Mouse (Mus musculus): ENCODE data around the gene Lmntd1. TPM values are rescaled to one million over a fixed set of nuclear protein-coding genes. Genes with fewer than 3 reads are reported as not detected.

The Lmntd1 gene
- polyA plus RNA-seq, 1 experiment: not detected

GRCm38 (mm10) chr6:145605203-145605602 is 8.9 kb downstream of the Lmntd1 start:
- 58% methylated on average over 3 of the region's 3 CpGs for whole genome bisulfite sequencing
- H3K4me3 ChIP-seq (ENCODE audit: low read depth, low read length): no peak overlapping the region
- no peak overlapping the region for H3K27ac ChIP-seq (ENCODE audit: insufficient read depth, low read depth, low read length)
- no peaks in the 10 kb centered on the region for H3K4me1 ChIP-seq (ENCODE audit: control insufficient read depth, insufficient read depth, insufficient read length, low read length)
- no peak for TF ChIP-seq CTCF (IDR thresholded peaks at IDR 0.05; ENCODE audit: extremely low read depth, insufficient read length, insufficient replicate concordance, low read depth, low read length)
- TF ChIP-seq POLR2A (IDR thresholded peaks at IDR 0.05; ENCODE audit: low read depth, low read length): no peak
- no peaks in the 10 kb centered on the region for H3K36me3 ChIP-seq (ENCODE audit: control insufficient read depth, insufficient read depth, low read length)
- H3K27me3 ChIP-seq (ENCODE audit: control insufficient read depth, insufficient read depth, low read length): no peaks in the 10 kb centered on the region

GRCm38 (mm10) chr6:145604648-145605047 is 9.5 kb downstream of the Lmntd1 start:
- WGBS: 45% methylated on average over 4 of the region's 4 CpGs

GRCm38 (mm10) chr6:145604126-145604525 is 10.0 kb downstream of the Lmntd1 start:
- H3K4me1 ChIP-seq (ENCODE audit: control insufficient read depth, insufficient read depth, insufficient read length, low read length): no peaks in the 10 kb centered on the region
- no peak overlapping the region for H3K27ac ChIP-seq (ENCODE audit: insufficient read depth, low read depth, low read length)
- no peak overlapping the region for H3K4me3 ChIP-seq (ENCODE audit: low read depth, low read length)
- WGBS: 64% methylated on average over 2 of the region's 2 CpGs
- no peak for TF ChIP-seq CTCF (IDR thresholded peaks at IDR 0.05; ENCODE audit: extremely low read depth, insufficient read length, insufficient replicate concordance, low read depth, low read length)
- H3K27me3 ChIP-seq (ENCODE audit: control insufficient read depth, insufficient read depth, low read length): no peaks in the 10 kb centered on the region
- H3K36me3 ChIP-seq (ENCODE audit: control insufficient read depth, insufficient read depth, low read length): no peaks in the 10 kb centered on the region

More at GRCm38 (mm10) chr6:145604648-145605047, 9.5 kb downstream of the Lmntd1 start:
- Histone ChIP-seq H3K27me3 (ENCODE audit: control insufficient read depth, insufficient read depth, low read length) (no peaks in the 10 kb centered on the region), H3K36me3 (ENCODE audit: control insufficient read depth, insufficient read depth, low read length) (no peaks in the 10 kb centered on the region), H3K4me1 (ENCODE audit: control insufficient read depth, insufficient read depth, insufficient read length, low read length) (no peaks in the 10 kb centered on the region), H3K4me3 (ENCODE audit: low read depth, low read length) (no peak overlapping the region), H3K27ac (ENCODE audit: insufficient read depth, low read depth, low read length) (no peak overlapping the region)
- TF ChIP-seq POLR2A (IDR thresholded peaks at IDR 0.05; ENCODE audit: low read depth, low read length) (no peak), CTCF (IDR thresholded peaks at IDR 0.05; ENCODE audit: extremely low read depth, insufficient read length, insufficient replicate concordance, low read depth, low read length) (no peak)

GRCm38 (mm10) chr6:145598794-145599555 is 15.1 kb downstream of the Lmntd1 start:
- no peaks in the 10 kb centered on the region for H3K4me1 ChIP-seq (ENCODE audit: control insufficient read depth, insufficient read depth, insufficient read length, low read length)
- no peaks in the 10 kb centered on the region for H3K36me3 ChIP-seq (ENCODE audit: control insufficient read depth, insufficient read depth, low read length)
- 38% methylated on average over 11 of the region's 11 CpGs for WGBS
- no peaks in the 10 kb centered on the region for H3K27me3 ChIP-seq (ENCODE audit: control insufficient read depth, insufficient read depth, low read length)
- H3K4me3 ChIP-seq (ENCODE audit: low read depth, low read length): no peak overlapping the region
- TF ChIP-seq POLR2A (IDR thresholded peaks at IDR 0.05; ENCODE audit: low read depth, low read length) (no peak), CTCF (IDR thresholded peaks at IDR 0.05; ENCODE audit: extremely low read depth, insufficient read length, insufficient replicate concordance, low read depth, low read length) (no peak)
- H3K27ac ChIP-seq (ENCODE audit: insufficient read depth, low read depth, low read length): no peak overlapping the region; the same call in 1 of the 2 replicates

GRCm38 (mm10) chr6:145595905-145596304 is 18.2 kb downstream of the Lmntd1 start:
- WGBS: 30% methylated on average over 4 of the region's 4 CpGs
- TF ChIP-seq POLR2A (IDR thresholded peaks at IDR 0.05; ENCODE audit: low read depth, low read length): no peak
- no peak for TF ChIP-seq CTCF (IDR thresholded peaks at IDR 0.05; ENCODE audit: extremely low read depth, insufficient read length, insufficient replicate concordance, low read depth, low read length)
- no peaks in the 10 kb centered on the region for H3K4me1 ChIP-seq (ENCODE audit: control insufficient read depth, insufficient read depth, insufficient read length, low read length)
- H3K4me3 ChIP-seq (ENCODE audit: low read depth, low read length): no peak overlapping the region
- H3K27me3 ChIP-seq (ENCODE audit: control insufficient read depth, insufficient read depth, low read length): no peaks in the 10 kb centered on the region
- no peaks in the 10 kb centered on the region for H3K36me3 ChIP-seq (ENCODE audit: control insufficient read depth, insufficient read depth, low read length)
- no peak overlapping the region for H3K27ac ChIP-seq (ENCODE audit: insufficient read depth, low read depth, low read length)

GRCm38 (mm10) chr6:145593991-145594390 is 20.1 kb downstream of the Lmntd1 start:
- H3K27me3 ChIP-seq (ENCODE audit: control insufficient read depth, insufficient read depth, low read length): no peaks in the 10 kb centered on the region
- no peak overlapping the region for H3K27ac ChIP-seq (ENCODE audit: insufficient read depth, low read depth, low read length)
- no peaks in the 10 kb centered on the region for H3K4me1 ChIP-seq (ENCODE audit: control insufficient read depth, insufficient read depth, insufficient read length, low read length)
- no peak overlapping the region for H3K4me3 ChIP-seq (ENCODE audit: low read depth, low read length)
- WGBS: 56% methylated on average over 7 of the region's 7 CpGs
- H3K36me3 ChIP-seq (ENCODE audit: control insufficient read depth, insufficient read depth, low read length): no peaks in the 10 kb centered on the region
- TF ChIP-seq CTCF (IDR thresholded peaks at IDR 0.05; ENCODE audit: extremely low read depth, insufficient read length, insufficient replicate concordance, low read depth, low read length): no peak
- TF ChIP-seq POLR2A (IDR thresholded peaks at IDR 0.05; ENCODE audit: low read depth, low read length): no peak

GRCm38 (mm10) chr6:145592531-145592998 is 21.6 kb downstream of the Lmntd1 start:
- H3K27ac ChIP-seq (ENCODE audit: insufficient read depth, low read depth, low read length): no peak overlapping the region
- WGBS: 66% methylated on average over 8 of the region's 8 CpGs
- H3K4me3 ChIP-seq (ENCODE audit: low read depth, low read length): no peak overlapping the region
- no peaks in the 10 kb centered on the region for H3K27me3 ChIP-seq (ENCODE audit: control insufficient read depth, insufficient read depth, low read length)
- H3K36me3 ChIP-seq (ENCODE audit: control insufficient read depth, insufficient read depth, low read length): no peaks in the 10 kb centered on the region
- no peaks in the 10 kb centered on the region for H3K4me1 ChIP-seq (ENCODE audit: control insufficient read depth, insufficient read depth, insufficient read length, low read length)
- TF ChIP-seq CTCF (IDR thresholded peaks at IDR 0.05; ENCODE audit: extremely low read depth, insufficient read length, insufficient replicate concordance, low read depth, low read length): no peak
- TF ChIP-seq POLR2A (IDR thresholded peaks at IDR 0.05; ENCODE audit: low read depth, low read length): no peak

All from small intestine, adult 2 months (tissue).